Mouse (Mus musculus): Measurements from ENCODE around the gene S100a3.

The S100a3 gene

DNA sequence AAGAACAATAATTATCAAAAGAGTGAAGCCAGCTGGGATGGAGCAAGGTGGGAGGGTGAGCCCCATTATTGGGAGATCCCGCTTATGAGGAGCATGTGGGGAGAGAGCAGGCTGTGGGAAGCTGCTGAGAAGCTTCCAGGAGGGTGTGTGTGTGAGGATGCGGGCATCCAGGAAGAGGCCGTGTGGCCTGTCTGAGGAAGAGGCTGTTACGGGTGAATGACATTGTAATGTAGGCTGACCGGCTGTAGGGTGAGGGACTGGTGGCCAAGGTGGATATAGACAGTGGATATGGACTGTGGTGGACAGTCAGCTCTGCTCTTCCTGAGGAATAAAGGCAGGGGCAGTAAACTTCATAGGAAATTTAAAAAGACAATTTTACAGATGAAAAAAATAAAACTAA, 65.1 kb downstream of the S100a3 start:
- no peak for DNase-seq (ENCODE audit: extremely low read depth, low read depth)

DNA sequence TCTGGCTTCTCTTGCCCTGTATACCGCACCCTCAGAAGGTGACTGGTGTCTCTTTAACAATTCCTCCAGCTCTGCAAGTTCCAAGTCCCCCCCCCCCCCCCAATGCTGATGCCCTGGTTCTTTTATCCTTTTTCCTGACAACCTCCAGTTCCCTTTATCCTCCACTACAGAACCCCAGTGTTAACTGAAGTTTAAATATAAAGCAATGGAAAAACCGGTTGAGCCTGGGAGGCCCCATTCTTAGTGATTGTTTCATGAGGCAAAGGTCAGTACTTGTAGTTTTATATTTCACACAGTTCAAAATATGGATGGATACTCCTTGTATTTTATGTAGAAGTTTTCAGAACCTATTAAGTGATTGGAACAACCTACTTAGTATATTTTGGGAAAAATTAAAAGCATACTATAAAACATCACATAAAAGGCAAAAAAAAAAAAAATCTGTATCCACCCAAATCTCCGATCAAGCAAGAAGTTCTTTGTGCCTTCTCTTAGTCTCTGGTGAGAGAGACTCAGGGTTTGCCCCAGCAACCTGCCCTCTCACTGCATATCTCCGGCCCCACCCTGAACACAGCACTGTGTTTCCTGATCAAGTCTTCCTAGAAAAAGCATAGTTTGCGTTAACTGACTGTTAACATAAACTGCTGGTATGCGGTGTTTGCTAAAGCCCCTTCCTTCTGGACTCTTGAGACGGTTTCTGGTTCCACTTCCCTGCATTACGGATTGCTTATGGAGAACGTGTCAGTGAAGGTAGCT, 66.1 kb downstream of the S100a3 start:
- no peak for DNase-seq (ENCODE audit: extremely low read depth, low read depth)

DNA sequence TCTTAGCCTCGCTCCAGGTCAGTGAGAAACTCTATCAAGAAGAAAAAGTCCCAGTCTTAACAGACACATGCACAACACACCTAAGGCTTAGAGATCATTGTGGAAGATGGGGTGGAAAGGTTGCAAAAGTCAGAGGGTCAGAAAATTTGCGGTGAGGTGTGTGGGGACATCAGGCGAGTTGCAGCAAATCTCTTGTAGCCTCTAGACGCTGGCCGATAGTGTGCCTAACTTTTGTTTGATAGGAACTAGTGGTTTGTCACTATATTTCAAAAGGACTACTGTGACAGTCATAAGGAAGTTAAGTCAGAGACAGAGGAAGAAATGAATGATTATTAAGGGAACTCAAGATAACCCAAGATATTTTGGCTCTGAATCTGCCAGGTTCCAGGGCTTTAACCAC, 67.0 kb downstream of the S100a3 start:
- DNase-seq (ENCODE audit: extremely low read depth, low read depth) = no peak

DNA sequence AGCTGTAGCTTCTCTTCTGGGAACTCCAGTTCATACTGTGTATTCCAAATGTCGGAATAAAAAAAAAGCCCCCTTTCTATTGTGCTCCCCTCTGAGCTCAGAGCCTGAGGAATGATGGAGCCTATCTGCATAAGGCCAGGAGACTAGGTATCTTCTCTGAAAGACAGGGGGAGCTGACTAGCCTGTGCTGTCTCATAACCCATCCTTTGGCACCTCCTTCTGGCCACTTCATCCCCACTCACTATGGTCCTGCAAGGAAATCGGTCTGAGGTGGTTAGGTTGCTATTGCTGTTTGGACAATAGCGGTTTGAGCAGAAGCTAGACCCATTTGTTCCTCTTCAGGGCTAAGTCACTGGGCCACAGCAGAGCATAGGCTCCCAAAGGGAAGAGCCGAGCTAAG, 67.4 kb downstream of the S100a3 start:
- DNase-seq (ENCODE audit: extremely low read depth, low read depth) = no peak

DNA sequence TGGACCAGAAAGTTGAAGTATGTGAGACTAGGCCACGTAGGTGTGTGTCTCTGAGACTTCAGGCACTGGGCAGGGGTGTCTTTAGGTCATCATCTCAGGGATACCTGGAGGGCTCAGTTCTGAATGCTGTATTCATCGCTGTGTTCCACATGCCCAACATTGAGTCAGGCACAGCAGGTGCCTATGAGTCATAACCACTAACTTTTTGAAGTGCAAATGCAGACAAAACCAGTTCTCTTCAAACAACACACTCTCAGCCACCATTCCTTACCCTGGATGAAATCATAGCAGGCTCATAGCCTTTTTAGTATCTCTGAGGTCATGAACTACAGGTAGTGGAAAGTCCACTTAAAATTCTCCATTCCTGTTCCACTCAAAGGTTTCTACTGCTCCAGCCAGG, 68.9 kb downstream of the S100a3 start:
- DNase-seq (ENCODE audit: extremely low read depth, low read depth) = no peak

DNA sequence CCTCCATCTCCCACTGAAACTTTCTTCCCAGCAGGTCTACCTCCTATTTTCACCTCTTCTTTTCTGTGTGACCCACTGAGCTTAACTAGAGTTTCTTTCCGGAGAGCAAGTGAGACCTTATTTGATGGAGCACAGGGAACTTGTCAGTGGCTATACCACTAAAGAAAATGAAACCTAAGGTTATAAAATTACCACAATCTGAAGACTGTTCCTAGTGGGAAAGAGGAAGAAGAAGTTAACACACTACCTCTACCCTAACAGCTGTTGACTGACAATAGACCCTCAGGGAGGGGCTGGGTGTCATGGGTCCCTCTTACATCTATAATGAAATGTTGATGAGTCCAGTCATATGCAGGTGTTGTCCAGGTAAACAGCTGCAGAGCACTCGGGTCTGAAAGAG, 71.6 kb downstream of the S100a3 start:
- DNase-seq (ENCODE audit: extremely low read depth, low read depth) = no peak

DNA sequence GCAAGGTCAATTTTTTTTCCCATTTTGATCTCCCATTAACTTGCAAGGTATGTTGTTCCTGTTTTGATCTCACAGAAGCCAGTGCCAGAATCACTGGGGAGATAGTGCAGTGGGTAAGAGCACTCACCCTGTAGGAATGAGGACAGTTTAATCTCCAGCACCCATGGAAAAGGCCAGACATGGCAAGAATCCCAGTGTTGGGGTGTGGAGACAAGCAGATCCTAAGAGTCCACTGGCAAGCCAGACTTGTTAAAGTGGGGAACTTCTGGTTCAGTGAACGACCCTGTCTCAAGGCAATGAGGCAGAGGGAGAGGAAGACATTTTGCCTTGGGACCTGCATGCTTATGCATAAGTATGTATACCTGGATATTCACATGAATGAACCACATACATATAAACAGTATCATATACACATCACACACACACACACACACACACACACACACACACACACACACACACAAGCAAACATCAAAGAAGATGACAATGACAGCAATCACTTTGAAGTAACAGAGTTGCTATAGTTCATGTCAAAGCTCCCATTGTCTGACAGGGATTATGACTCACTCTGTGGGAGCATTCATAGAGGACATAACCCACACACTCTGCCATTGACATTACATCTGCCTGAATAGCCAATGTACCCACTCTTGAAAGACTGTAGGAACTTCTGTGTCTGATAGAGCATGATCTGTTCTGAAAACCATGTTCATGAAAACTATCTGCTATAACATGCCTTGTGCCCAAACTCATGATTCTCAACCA, 78.3 kb downstream of the S100a3 start:
- no peak for DNase-seq (ENCODE audit: extremely low read depth, low read depth)

DNA sequence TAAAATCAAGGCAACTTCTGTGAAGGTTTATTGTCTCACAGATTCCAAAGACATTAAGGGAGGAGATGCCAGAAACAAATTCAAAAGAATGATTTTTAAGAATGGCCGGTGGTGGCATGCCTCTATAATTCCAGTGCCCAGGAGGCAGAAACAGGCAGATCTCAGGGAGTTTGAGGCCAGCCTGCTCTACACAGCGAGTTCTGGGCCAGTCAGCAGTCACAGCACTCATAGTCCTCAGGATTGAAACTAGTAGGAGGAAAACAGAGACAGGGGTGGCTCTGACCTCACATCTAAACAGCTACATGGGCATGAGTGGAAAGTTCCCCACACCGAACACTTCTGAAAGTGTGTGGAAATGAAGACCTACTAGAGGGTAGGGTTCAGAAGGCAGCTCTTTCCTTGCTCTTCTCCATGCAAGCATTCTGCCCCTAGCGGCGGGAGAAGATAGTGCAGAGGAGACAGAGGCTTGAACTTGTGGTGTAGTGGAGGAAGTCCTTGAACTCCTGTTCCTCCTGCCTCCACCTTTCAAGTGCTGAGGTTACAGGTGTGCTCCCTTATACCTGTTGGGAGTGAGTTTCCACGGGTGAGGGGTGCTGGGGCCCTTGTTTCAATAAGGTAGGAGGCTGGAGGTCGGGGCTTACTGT, 79.3 kb downstream of the S100a3 start:
- DNase-seq (ENCODE audit: extremely low read depth, low read depth) = peak; percentile 47

DNA sequence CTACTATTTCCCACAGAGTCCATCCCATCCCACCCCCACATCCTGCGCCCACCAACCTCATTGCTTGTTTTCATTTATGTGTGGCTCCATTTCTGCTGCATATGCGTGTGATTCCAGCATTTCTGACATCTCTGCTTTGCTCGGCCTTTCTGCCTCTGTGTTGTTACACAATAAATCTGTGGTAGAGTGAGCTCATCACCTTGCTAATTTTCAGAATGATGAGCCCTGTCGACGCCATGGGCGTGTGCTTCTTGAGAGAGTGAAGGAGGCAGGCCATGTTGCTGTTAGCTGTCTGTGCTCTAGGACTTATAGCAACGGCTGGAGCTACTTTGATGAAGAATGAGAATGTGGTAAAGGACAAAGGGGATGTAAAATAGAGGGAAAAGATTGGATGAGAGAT, 80.6 kb downstream of the S100a3 start:
- DNase-seq (ENCODE audit: extremely low read depth, low read depth) = no peak

DNA sequence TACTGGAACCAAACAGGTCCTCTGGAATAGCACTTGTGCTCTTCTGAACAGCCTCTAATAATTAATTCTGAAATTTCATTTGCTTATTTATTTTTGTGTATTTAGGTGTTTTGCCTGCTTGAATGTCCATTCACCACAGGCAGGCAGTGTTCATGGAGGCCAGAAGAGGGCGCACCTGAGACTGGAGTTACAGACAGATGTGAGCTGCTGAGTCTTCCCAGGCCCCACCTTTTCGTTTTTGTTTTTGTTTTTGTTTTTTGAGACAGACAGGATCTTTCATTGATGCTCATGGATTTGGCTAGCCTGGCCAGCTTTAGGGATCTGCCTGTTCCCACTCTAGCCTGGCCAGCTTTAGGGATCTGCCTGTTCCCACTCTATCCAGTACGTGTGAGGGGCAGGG, 83.8 kb downstream of the S100a3 start:
- DNase-seq (ENCODE audit: extremely low read depth, low read depth) = peak; percentile 29

DNA sequence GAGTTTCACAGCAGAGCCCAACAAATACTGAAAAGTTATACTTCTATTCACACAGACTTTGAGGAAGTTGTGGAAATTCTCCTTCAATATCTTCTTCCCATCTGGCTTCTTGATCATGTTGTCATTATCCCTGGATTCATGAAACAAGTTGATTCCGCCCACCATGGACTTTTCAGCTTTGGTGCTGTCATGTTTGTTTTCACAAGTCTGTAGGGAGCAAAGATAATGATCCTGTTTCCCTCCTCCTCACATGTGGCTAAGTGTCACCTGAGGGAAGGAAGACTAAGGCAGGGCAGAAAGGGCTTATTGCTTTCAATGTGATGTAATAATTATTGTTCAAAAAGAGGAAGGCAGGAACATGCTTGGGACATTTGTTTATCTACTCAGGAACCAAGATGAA, 86.9 kb downstream of the S100a3 start:
- no peak for DNase-seq (ENCODE audit: extremely low read depth, low read depth)

DNA sequence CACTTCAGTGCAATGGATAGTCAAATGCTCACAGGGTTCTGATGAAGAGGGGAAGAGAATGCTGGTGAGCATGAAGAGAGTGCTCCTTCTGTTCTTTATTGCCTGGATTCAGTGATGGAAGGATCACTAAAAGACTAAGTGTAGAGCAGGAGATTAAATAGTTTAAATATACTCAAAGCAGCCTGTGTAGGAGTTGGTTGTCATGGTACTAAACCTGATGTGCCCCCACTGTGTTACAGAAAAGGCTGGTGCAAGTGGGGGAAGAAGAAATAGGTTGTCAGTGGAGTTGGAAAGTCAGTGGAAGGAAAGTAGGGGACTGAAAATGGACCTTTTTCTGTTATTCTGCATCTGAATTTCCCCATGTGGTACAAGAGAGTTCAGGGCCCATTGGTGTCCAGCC, 88.6 kb downstream of the S100a3 start:
- DNase-seq (ENCODE audit: extremely low read depth, low read depth) = no peak

DNA sequence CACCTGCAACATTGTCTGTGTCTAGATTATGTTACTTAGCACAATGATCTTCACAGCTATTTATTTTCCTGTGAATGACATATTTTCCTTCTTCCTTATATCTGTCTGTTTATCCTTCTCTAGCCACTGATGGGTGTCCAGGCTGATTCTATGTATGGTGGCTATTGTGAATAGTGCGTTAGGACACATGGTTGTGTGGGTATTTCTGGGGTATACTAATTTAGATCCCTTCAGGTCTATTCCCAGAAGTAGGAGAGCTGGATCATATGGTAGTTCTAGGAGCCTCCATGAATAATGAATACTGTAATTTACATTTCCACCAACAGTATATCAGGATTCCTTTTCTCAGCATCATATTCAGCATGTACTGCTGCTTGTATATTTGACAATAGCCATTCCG, 89.5 kb downstream of the S100a3 start:
- no peak for DNase-seq (ENCODE audit: extremely low read depth, low read depth)
